Comparison of ENCODE assay signal across 20 mouse cellular contexts in the genomic region with DNA sequence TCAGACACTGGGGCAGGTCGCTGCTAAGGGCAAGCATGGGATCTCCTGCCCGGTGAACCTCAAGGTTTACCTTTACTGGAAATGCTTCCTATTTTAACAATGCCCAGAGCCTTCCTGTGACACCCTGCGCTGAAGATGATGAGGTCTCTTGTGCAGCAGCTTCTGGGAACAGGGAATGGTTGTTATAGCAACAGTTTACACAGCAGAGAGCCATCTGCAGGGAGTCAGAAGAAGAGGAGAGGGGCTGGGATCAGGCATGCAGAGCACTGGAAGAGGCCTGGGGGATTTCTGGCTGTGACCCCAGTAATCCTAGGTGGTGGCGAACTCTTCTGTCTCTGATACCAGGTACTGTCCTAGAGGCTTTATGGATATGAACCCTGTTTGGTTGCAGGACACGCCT.
DNase-seq lines count a peak whose midpoint lies in the region; ATAC-seq and TF ChIP-seq lines count a peak whose summit lies in the region.
"Had no signal": no experiment of that assay in that cellular context is flagged by ENCODE, and none has a peak within 500 bp of the region (broad histone marks: within the 10 kb centered on the region; RNA-seq: fewer than 3 reads in every experiment).

No protein-coding gene starts in this region.

- WGBS in midbrain, embryonic 11.5 days = 61% methylated on average over 5 of the region's 5 CpGs
- WGBS in midbrain, embryonic 10.5 days = 54% methylated on average over 5 of the region's 5 CpGs
- 63% methylated on average over 5 of the region's 5 CpGs for WGBS in forebrain, embryonic 13.5 days
- WGBS in hindbrain, embryonic 16.5 days = 49% methylated on average over 5 of the region's 5 CpGs
- 49% methylated on average over 5 of the region's 5 CpGs for WGBS in midbrain, postnatal 0 days

- no peaks in the 10 kb centered on the region for H3K36me3 ChIP-seq in midbrain, embryonic 11.5 days (ENCODE audit: control insufficient read depth, insufficient read depth, low read length)
- H3K36me3 ChIP-seq in midbrain, embryonic 10.5 days = no peaks in the 10 kb centered on the region
- H3K36me3 ChIP-seq in forebrain, embryonic 13.5 days (ENCODE audit: poor library complexity, severe bottlenecking) = no peaks in the 10 kb centered on the region
- H3K36me3 ChIP-seq in hindbrain, embryonic 16.5 days (ENCODE audit: control insufficient read depth, insufficient read depth, low read length) = no peaks in the 10 kb centered on the region
- no peaks in the 10 kb centered on the region for H3K36me3 ChIP-seq in midbrain, postnatal 0 days (ENCODE audit: insufficient read depth, low read length)
- H3K36me3 ChIP-seq: embryonic facial prominence, embryonic 15.5 days; neural tube, embryonic 12.5 days had no signal

- H3K4me1 ChIP-seq in midbrain, embryonic 11.5 days (ENCODE audit: control insufficient read depth, insufficient read depth, low read length) = peaks cover 27% of the 10 kb centered on the region
- peaks cover 70% of the 10 kb centered on the region for H3K4me1 ChIP-seq in midbrain, embryonic 10.5 days
- H3K4me1 ChIP-seq in forebrain, embryonic 13.5 days = peaks cover 44% of the 10 kb centered on the region
- peaks cover 37% of the 10 kb centered on the region for H3K4me1 ChIP-seq in hindbrain, embryonic 16.5 days (ENCODE audit: control insufficient read depth, insufficient read depth, low read depth, low read length)
- 0 out of 2 replicates have a peak, but pooled peaks cover 4% of the 10 kb centered on the region for H3K4me1 ChIP-seq in midbrain, postnatal 0 days (ENCODE audit: insufficient read depth, low read length)

- no peak overlapping the region for H3K9ac ChIP-seq in midbrain, embryonic 11.5 days (ENCODE audit: low read length)
- 0 out of 2 replicates have a peak overlapping the region, but pooled peaks have one; percentile 31 for H3K9ac ChIP-seq in forebrain, embryonic 13.5 days
- no peak overlapping the region for H3K9ac ChIP-seq in hindbrain, embryonic 16.5 days (ENCODE audit: low read depth, low read length)
- no peak overlapping the region for H3K9ac ChIP-seq in midbrain, postnatal 0 days (replicated peaks; ENCODE audit: low read length, poor library complexity, severe bottlenecking)
- H3K9ac ChIP-seq: embryonic facial prominence, embryonic 15.5 days; neural tube, embryonic 12.5 days had no signal

- no peak for DNase-seq in midbrain, embryonic 11.5 days (ENCODE audit: low spot score, missing footprints)
- DNase-seq in midbrain, embryonic 10.5 days (ENCODE audit: low spot score) = no peak
- DNase-seq in midbrain, postnatal 0 days (ENCODE audit: low spot score) = peak; percentile 43
- no peak for DNase-seq in right cerebral cortex, adult 2 months (ENCODE audit: low spot score in 2 of 2)
- DNase-seq in right cerebral cortex, postnatal 14 days = no peak
- no peak for DNase-seq in embryo, embryonic 10.5 days (ENCODE audit: low spot score)
- DNase-seq: adrenal gland, adult 2 months; cerebellum, adult 9-11 months; heart, postnatal 10 days; kidney, adult 11 months; kidney, postnatal 10 days; lung, adult 18-20 months; spleen, adult 18-20 months; thymus, adult 2 months had no signal

- no peak overlapping the region for H3K4me2 ChIP-seq in midbrain, embryonic 11.5 days
- H3K4me2 ChIP-seq in forebrain, embryonic 13.5 days = no peak overlapping the region
- H3K4me2 ChIP-seq in hindbrain, embryonic 16.5 days (ENCODE audit: low read length) = no peak overlapping the region
- H3K4me2 ChIP-seq in midbrain, postnatal 0 days (ENCODE audit: low read depth, low read length, poor library complexity, severe bottlenecking) = no peak overlapping the region
- H3K4me2 ChIP-seq: embryonic facial prominence, embryonic 15.5 days; neural tube, embryonic 12.5 days had no signal

- H3K27me3 ChIP-seq in midbrain, embryonic 11.5 days (ENCODE audit: control insufficient read depth, insufficient read depth, low read length) = no peaks in the 10 kb centered on the region
- H3K27me3 ChIP-seq in midbrain, embryonic 10.5 days (ENCODE audit: low read depth, poor library complexity, severe bottlenecking) = no peaks in the 10 kb centered on the region
- no peaks in the 10 kb centered on the region for H3K27me3 ChIP-seq in forebrain, embryonic 13.5 days
- no peaks in the 10 kb centered on the region for H3K27me3 ChIP-seq in hindbrain, embryonic 16.5 days (replicated peaks; ENCODE audit: control insufficient read depth, insufficient read depth, low read length)
- no peaks in the 10 kb centered on the region for H3K27me3 ChIP-seq in midbrain, postnatal 0 days (ENCODE audit: insufficient read depth, low read length)
- H3K27me3 ChIP-seq: embryonic facial prominence, embryonic 15.5 days; neural tube, embryonic 12.5 days had no signal

- TF ChIP-seq CTCF in midbrain, postnatal 0 days (IDR thresholded peaks at IDR 0.05) = peak; percentile 18; the same call in 1 of the 2 replicates

- H3K4me3 ChIP-seq in midbrain, embryonic 11.5 days (ENCODE audit: low read depth, low read length) = no peak overlapping the region
- no peak overlapping the region for H3K4me3 ChIP-seq in midbrain, embryonic 10.5 days
- no peak overlapping the region for H3K4me3 ChIP-seq in forebrain, embryonic 13.5 days
- H3K4me3 ChIP-seq in hindbrain, embryonic 16.5 days (ENCODE audit: low read length) = no peak overlapping the region
- H3K4me3 ChIP-seq in midbrain, postnatal 0 days (ENCODE audit: low read depth, low read length) = no peak overlapping the region
- H3K4me3 ChIP-seq: embryonic facial prominence, embryonic 15.5 days; heart, embryonic 10.5 days; limb, embryonic 10.5 days; neural tube, embryonic 12.5 days had no signal

- no peak overlapping the region for H3K27ac ChIP-seq in midbrain, embryonic 11.5 days (ENCODE audit: low read depth, low read length)
- H3K27ac ChIP-seq in midbrain, embryonic 10.5 days (replicated peaks) = no peak overlapping the region; the same call in 1 of the 2 replicates
- peak overlapping the region; percentile 70; the same call in 1 of the 2 replicates for H3K27ac ChIP-seq in forebrain, embryonic 13.5 days
- H3K27ac ChIP-seq in hindbrain, embryonic 16.5 days (ENCODE audit: low read depth, low read length) = peak overlapping the region; percentile 14; the same call in 1 of the 2 replicates
- H3K27ac ChIP-seq in midbrain, postnatal 0 days (ENCODE audit: low read depth, low read length) = 0 out of 2 replicates have a peak overlapping the region, but pooled peaks have one; percentile 47
- H3K27ac ChIP-seq: limb, embryonic 10.5 days; neural tube, embryonic 12.5 days had no signal

- no peaks in the 10 kb centered on the region for H3K9me3 ChIP-seq in midbrain, embryonic 11.5 days (ENCODE audit: control insufficient read depth, low read length)
- no peaks in the 10 kb centered on the region for H3K9me3 ChIP-seq in midbrain, embryonic 10.5 days (replicated peaks)
- H3K9me3 ChIP-seq in forebrain, embryonic 13.5 days (replicated peaks) = no peaks in the 10 kb centered on the region
- H3K9me3 ChIP-seq in hindbrain, embryonic 16.5 days (ENCODE audit: control insufficient read depth, low read length) = no peaks in the 10 kb centered on the region
- H3K9me3 ChIP-seq in midbrain, postnatal 0 days (ENCODE audit: low read length) = no peaks in the 10 kb centered on the region
- H3K9me3 ChIP-seq: embryonic facial prominence, embryonic 15.5 days; heart, embryonic 10.5 days; limb, embryonic 10.5 days; neural tube, embryonic 12.5 days had no signal

- ATAC-seq in midbrain, embryonic 11.5 days (ENCODE audit: low FRiP score) = 0 out of 2 replicates have a peak, but pooled peaks have one; percentile 30
- peak; percentile 36; the same call in 1 of the 2 replicates for ATAC-seq in forebrain, embryonic 13.5 days
- no peak for ATAC-seq in hindbrain, embryonic 16.5 days
- no peak for ATAC-seq in midbrain, postnatal 0 days (ENCODE audit: low FRiP score)

Comparison
In these comparisons a context has a peak if more than half of its experiments do, and no peak if none do; other contexts are left out.
1. ATAC-seq: peak in midbrain, embryonic 11.5 days (single experiment) and forebrain, embryonic 13.5 days (single experiment); none in hindbrain, embryonic 16.5 days (single experiment) and midbrain, postnatal 0 days (single experiment).
2. H3K27ac ChIP-seq: peak in forebrain, embryonic 13.5 days (single experiment), hindbrain, embryonic 16.5 days (single experiment) and midbrain, postnatal 0 days (single experiment); none in midbrain, embryonic 11.5 days (single experiment) and midbrain, embryonic 10.5 days (single experiment).